Mouse (Mus musculus) myocyte (in vitro differentiated cells): ENCODE data around the gene Gm28044.

Source experiments
- CEBPB ChIP-seq: IDR thresholded peaks from 2 replicates; pipeline ENCODE4 v1.6.1; 2011; ENCODE audit warnings: mild to moderate bottlenecking, moderate library complexity; ENCODE audit not compliant: poor library complexity, insufficient read depth, severe bottlenecking
- MAX ChIP-seq: IDR thresholded peaks from one replicate; pipeline ENCODE4 v1.6.1; 2011; ENCODE audit warnings: low read depth, mild to moderate bottlenecking, control low read depth
- MYOG ChIP-seq, 3 experiments: IDR thresholded peaks; one replicate each; pipeline ENCODE4 v1.6.1; 2011; ENCODE audit warnings: control low read depth in 2 of 3, low read depth in 2 of 3, mild to moderate bottlenecking in 2 of 3; ENCODE audit not compliant: insufficient read length in 2 of 3, control insufficient read depth in 1 of 3, insufficient read depth in 1 of 3
- POLR2A ChIP-seq: IDR thresholded peaks from one replicate; pipeline ENCODE4 v1.6.1; 2011; ENCODE audit warnings: low read depth, mild to moderate bottlenecking, control low read depth, moderate library complexity; ENCODE audit not compliant: insufficient read length
- POLR2AphosphoS2 ChIP-seq: IDR thresholded peaks from one replicate; pipeline ENCODE4 v1.6.1; 2011; ENCODE audit warnings: low read depth, control low read depth; ENCODE audit not compliant: insufficient read length
- SRF ChIP-seq: IDR thresholded peaks from one replicate; pipeline ENCODE4 v1.6.1; 2011; ENCODE audit warnings: low read depth; ENCODE audit not compliant: control insufficient read depth, insufficient read length
- TCF12 ChIP-seq: IDR thresholded peaks from one replicate; pipeline ENCODE4 v1.6.1; 2011; ENCODE audit warnings: mild to moderate bottlenecking, control low read depth; ENCODE audit not compliant: poor library complexity, insufficient read depth, severe bottlenecking
- TCF3 ChIP-seq: IDR thresholded peaks from one replicate; pipeline ENCODE4 v1.6.1; 2011; ENCODE audit warnings: low read depth, control low read depth; ENCODE audit not compliant: insufficient read length
- USF1 ChIP-seq: IDR thresholded peaks from one replicate; pipeline ENCODE4 v1.6.1; 2011; ENCODE audit warnings: low read depth, mild to moderate bottlenecking, control low read depth, moderate library complexity

DNA sequence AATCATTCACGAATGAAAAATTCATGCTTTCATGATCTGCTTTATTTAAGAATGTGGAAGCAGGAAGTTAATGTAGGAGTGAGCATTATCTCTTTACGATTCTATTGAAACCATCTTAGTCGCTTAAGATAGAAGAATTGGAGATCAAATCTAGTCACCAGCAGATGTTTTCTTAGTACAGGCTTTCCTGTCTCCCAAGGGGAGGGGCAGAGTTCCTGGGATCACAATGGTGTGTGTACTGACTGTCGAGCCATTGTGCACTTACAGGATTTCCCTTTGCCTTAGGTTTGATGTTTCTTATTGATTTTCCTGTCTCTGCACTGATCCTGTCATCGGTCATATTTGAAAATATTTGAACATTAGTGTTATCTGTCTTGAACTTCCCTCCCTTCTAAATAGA, 53.6 kb downstream of the Gm28044 start:
- no peak for TF ChIP-seq USF1
- no peak for TF ChIP-seq MYOG (IDR thresholded peaks at IDR 0.05; ENCODE audit: control insufficient read depth in 1 of 3, insufficient read depth in 1 of 3, insufficient read length in 2 of 3, low read depth in 2 of 3)
- no peak for TF ChIP-seq POLR2A
- no peak for TF ChIP-seq MAX
- no peak for TF ChIP-seq POLR2AphosphoS2
- TF ChIP-seq TCF3, result no peak
- TF ChIP-seq SRF, result no peak
- TF ChIP-seq CEBPB, result no peak
- no peak for TF ChIP-seq TCF12
